Mouse (Mus musculus) kidney, adult 18-20 months (tissue): ENCODE measurements around the gene Tiam2.
"Not testable (repeated sequence)": the region's sequence is repeated elsewhere in the genome, so short reads cannot be mapped to it uniquely, and the experiment has no call there.

Source experiments
- DNase-seq: peaks from one replicate; pipeline ENCODE4 v3.0.0; 2021

The Tiam2 gene

GRCm38 (mm10) chr17:3345276-3345885 lies 19.0 kb downstream of the Tiam2 start:
- DNase-seq = no peak

GRCm38 (mm10) chr17:3347800-3348199 lies 21.4 kb downstream of the Tiam2 start:
- DNase-seq = no peak

- no peak for DNase-seq
Observed at GRCm38 (mm10) chr17:3349331-3349730, 23.0 kb downstream of the Tiam2 start.

DNA sequence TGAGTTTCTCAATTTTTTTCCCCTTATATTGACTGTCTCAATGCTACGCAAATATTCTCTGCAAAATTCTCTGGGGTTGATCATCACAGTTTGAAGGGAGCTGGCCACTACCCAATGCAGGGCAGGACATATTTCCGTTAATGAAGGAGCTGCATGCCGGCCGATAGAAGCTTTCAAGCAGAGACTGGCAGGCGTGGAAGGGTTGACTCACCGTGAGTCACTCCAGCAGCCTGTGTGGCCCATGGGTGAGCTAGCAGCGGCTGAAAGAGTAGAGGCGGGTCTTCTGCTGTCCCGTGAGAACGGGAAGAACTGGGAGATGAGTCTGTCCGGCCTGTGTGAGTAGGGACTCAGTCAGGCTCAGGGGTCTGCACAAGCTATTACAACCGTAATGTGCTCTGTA lies 23.6 kb downstream of the Tiam2 start:
- DNase-seq = no peak

DNA sequence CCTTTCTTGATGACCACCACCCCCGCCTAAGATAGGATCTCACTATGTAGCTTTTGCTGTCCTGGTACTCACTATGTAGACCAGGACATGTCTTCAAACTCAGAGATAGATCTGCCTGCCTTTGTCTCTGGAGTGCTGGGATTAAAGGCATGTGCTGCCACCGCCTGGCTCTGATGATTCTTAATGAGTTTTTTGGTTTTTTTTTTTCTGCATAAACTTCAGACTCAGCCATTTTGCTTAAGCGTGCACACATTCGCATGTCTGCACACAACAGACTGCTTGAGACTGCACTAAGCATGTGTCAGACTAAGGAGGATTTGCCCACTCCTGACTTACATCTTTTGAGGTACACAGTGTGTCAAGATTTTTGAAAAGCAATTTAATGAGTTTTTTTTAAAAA lies 24.0 kb downstream of the Tiam2 start:
- no peak for DNase-seq

- peak; percentile 8 for DNase-seq
Observed at GRCm38 (mm10) chr17:3351668-3352067, 25.3 kb downstream of the Tiam2 start.

GRCm38 (mm10) chr17:3353141-3353540 lies 26.8 kb downstream of the Tiam2 start:
- not testable (repeated sequence) for DNase-seq

- DNase-seq = no peak
Observed at GRCm38 (mm10) chr17:3354856-3355255, 28.5 kb downstream of the Tiam2 start.

DNA sequence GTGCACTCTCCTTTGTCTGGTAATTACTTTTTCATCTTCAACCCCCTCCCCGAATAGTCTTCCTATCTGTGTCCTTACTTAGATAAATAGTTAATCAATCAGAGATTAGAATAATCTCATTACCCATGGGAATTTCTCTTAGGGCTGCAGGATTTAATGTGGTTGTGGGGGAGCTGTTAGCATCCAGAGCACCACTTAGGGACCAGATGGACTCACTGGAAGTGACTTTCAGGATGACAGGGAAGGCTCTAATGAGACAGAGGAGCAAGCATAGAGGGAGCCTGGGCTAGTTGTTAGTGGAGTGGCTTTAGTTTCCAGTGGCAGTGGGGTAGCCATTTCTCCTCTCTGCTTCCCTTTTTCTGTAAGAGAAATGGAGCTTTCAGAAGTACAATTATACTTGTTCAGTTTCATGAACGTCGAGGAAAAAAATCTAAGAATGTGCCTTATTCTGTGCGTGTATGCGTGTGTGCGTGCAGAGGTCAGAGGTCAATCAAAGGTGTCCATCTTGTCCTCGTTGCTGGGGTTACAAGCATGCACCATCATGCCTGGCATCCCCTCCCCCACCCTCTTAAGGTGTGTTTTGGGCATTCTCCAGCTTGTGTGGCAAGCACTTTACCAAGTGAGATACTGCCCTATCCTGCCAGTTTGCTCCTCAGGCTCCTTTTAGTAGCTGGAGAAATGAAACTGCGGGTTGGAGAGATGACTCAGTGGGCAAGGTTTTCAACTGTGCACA lies 30.4 kb downstream of the Tiam2 start:
- no peak for DNase-seq

DNA sequence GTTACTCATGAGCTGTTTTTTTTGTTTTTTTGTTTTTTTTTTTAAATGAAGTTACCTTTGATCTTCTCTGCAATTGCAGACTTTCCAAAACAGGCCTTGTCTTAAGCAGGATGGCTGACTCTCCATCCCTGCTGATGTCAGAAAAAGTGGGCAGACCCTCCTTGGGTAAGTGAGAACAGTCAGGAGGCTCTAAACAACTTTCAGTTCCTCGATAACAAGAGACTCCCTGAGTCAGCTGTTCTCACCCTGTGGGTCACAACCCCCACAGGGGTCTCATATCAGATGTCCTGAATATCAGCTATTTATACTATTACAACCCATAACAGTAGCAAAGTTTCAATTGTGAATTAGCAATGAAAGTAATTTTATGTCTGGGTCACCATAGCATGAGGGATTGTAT lies 33.9 kb downstream of the Tiam2 start:
- no peak for DNase-seq

DNA sequence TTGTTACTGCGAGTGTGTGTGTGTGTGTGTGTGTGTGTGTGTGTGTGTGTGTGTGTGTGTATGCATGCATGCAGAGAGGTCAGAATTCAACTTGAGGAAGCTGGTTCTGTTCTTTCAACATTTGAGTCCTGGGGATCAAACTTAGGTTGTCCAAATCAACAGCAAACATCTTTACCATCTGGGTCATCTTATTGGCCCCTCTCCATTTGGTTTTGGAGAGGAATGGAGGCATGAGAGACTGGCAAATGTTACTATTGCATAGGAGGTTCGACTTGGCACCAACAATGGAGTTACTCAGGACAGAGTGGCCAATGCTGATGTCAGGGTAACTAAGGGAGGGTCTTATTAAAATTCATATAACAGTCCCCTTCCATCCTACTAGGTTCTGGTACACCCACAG lies 35.4 kb downstream of the Tiam2 start:
- no peak for DNase-seq

DNA sequence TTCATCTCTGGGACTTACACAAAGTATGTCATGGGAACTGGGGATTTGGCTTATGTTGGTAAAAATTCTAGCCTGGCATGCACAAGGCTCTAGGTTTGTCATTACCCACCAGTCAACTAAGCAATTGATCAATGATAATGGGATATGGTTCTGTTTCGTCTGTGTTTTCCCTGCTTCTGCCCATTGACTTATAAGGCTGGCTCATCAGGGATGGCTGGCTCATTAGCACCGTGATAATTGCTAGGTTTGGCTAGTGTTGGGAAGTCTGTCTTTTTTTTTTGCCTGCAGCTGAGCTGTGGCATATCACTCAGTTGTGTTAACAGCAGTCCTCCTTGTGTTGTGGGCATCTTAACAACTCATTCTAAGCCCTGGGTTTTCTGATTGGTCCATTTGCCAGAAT lies 36.8 kb downstream of the Tiam2 start:
- no peak for DNase-seq

DNA sequence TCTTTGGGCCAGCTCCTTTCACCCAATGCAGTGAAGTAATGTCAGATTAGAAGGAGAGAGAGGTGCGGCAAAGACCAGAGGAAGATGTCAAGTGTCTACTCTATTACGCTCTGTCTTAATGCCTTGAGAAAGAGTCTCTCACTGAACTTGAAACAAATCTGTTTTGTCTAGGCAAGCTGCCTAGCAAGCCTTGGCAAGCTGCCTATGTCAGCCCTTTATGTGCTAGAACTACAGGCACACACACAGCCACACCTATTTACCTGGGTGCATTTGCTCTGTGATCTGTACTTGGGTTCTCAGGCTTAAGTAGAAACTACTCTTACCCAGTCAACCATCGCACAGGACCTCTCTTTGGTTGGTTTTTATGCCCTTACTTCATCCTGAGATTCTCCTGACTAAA lies 40.4 kb downstream of the Tiam2 start:
- peak; percentile 6 for DNase-seq

GRCm38 (mm10) chr17:3368386-3368785 lies 42.0 kb downstream of the Tiam2 start:
- DNase-seq = no peak

DNA sequence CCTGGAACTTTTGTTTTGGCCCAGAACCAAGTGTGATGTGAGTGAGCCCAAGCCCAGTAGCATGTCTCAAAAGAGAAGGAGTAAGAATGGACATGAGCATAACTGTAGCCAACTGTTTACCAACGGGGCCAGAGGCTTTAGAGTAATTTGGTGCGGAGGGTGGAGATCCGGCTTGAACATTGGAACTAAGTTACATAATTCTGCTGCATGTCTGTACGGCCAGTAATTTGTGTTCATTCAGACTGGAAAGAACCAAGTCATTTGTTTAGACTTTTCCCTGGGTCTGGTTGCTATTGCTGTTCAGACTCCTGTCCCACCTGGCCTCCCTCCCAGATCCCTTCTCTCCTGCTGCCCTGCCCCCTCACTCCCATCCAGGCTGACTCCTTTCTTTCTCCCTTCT lies 43.3 kb downstream of the Tiam2 start:
- peak; percentile 3 for DNase-seq

- DNase-seq = no peak
Observed at GRCm38 (mm10) chr17:3378606-3379005, 52.2 kb downstream of the Tiam2 start.

DNA sequence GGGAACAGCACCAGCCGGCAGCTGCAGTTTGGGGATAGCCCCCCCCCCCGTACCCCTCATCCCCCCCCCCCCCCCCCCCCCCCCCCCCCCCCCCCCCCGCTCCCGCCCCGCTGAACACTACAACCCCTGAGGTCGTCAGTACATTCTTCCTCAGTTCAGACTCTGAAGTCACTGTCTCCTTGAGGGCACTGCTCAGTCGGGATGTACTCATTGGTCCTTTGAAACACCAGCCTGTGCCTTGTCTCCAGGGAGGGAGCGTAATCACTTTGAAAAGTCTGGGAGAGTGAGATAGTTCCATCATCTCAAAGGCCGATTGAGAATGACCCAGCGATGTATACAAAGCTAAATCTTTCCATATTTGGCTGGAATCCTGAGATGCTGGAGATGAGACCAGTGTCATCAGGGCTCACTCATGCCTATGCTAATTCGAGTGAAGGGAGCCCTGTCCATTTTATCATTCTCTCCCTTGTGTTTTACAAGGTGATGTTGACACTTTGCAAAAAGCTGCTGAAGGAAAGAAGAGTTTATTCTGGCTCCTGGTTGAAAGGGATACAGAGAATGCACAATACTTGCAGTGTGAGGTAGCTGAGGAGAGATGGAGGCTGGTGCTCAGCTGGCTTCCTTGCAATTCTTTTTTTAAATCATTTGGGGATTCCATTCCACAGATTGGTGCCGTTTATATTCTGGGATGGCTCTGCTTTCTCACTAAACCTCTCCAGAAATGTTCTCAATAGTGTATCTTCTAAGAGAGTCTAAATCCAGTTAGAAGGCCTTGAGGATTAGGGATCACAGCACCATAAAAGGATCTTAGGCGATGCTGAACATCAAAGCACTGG lies 53.6 kb downstream of the Tiam2 start:
- no peak for DNase-seq

- DNase-seq = no peak
Observed at GRCm38 (mm10) chr17:3385391-3385790, 59.0 kb downstream of the Tiam2 start.

- no peak for DNase-seq
Observed at GRCm38 (mm10) chr17:3387819-3388218, 61.4 kb downstream of the Tiam2 start.

- DNase-seq = no peak
Observed at GRCm38 (mm10) chr17:3389741-3390140, 63.4 kb downstream of the Tiam2 start.

GRCm38 (mm10) chr17:3393981-3394380 lies 67.6 kb downstream of the Tiam2 start:
- DNase-seq = no peak

DNA sequence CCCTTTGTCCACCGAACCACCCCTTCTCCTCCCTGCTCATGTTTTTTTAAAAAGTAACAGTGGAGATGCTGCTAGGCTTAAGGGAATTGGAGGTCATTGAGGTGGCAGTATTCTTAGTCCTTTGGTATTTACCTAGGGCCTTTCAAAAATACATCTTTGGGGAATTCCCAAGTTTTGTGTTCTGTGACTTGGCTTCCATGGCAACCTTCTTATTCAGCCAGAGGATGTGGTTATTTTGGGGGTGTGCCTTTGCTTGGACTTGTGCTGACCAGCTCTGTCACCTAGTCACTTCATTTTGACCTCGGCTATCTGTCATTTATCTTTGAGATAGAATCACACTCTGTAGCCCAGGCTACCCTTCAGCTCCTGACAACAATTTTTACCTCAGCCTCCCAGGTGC lies 68.6 kb downstream of the Tiam2 start:
- DNase-seq = no peak

GRCm38 (mm10) chr17:3396881-3397281 lies 70.5 kb downstream of the Tiam2 start:
- DNase-seq = no peak

- DNase-seq = no peak
Observed at GRCm38 (mm10) chr17:3397836-3398235, 71.5 kb downstream of the Tiam2 start.
